14 mouse cellular contexts compared by ENCODE assay signal in the genomic region with DNA sequence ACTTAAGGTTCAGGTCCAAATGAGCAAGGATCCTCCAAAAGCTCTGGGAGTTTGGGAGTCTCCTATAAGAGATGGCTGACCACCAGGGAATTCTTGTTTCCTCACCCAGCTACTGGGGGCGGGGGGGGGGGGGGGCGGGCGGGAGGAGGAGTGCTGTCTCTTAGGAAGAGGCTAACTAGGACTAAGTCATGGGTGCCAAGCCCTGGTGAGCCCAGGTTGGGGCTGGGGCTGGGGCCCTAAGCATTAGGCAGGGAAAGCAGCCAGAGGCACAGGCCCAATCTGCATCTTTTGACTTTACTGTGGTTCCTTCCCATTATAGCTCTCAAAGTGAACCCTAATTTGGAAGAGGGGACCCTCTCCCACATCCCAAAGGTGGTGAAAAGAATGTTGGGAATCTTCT. TPM values are rescaled to one million over a fixed set of nuclear protein-coding genes. Genes with fewer than 3 reads are reported as not detected.
DNase-seq lines count a peak whose midpoint lies in the region; ATAC-seq lines count a peak whose summit lies in the region.
"Had no signal": no experiment of that assay in that cellular context is flagged by ENCODE, and none has a peak within 500 bp of the region (broad histone marks: within the 10 kb centered on the region; RNA-seq: fewer than 3 reads in every experiment).

No protein-coding gene starts in this region.

- H3K27me3 ChIP-seq in hindbrain, embryonic 13.5 days, result peaks cover 96% of the 10 kb centered on the region
- no peaks in the 10 kb centered on the region for H3K27me3 ChIP-seq in neural tube, embryonic 11.5 days (ENCODE audit: control insufficient read depth, insufficient read depth, low read length)
- H3K27me3 ChIP-seq in forebrain, embryonic 13.5 days, result peaks cover 100% of the 10 kb centered on the region
- peaks cover 97% of the 10 kb centered on the region for H3K27me3 ChIP-seq in midbrain, embryonic 14.5 days (ENCODE audit: control insufficient read depth, insufficient read depth, low read length)

- peak overlapping the region; percentile 67 for H3K4me2 ChIP-seq in hindbrain, embryonic 13.5 days
- peak overlapping the region; percentile 99 for H3K4me2 ChIP-seq in neural tube, embryonic 11.5 days (ENCODE audit: low read depth)
- H3K4me2 ChIP-seq in forebrain, embryonic 13.5 days, result no peak overlapping the region
- no peak overlapping the region for H3K4me2 ChIP-seq in midbrain, embryonic 14.5 days (ENCODE audit: low read length)
- H3K4me2 ChIP-seq: heart, embryonic 13.5 days had no signal

- WGBS in hindbrain, embryonic 13.5 days, result 0% methylated on average over 3 of the region's 3 CpGs
- WGBS in neural tube, embryonic 11.5 days, result 0% methylated on average over 2 of the region's 3 CpGs
- 0% methylated on average over 1 of the region's 3 CpGs for WGBS in forebrain, embryonic 13.5 days
- 0% methylated on average over 2 of the region's 3 CpGs for WGBS in midbrain, embryonic 14.5 days

- H3K27ac ChIP-seq in hindbrain, embryonic 13.5 days, result peak overlapping the region; percentile 97
- peak overlapping the region; percentile 99 for H3K27ac ChIP-seq in neural tube, embryonic 11.5 days (ENCODE audit: low read depth, low read length)
- H3K27ac ChIP-seq in forebrain, embryonic 13.5 days, result no peak overlapping the region
- H3K27ac ChIP-seq in midbrain, embryonic 14.5 days (replicated peaks; ENCODE audit: low read depth, low read length), result no peak overlapping the region
- H3K27ac ChIP-seq: heart, embryonic 13.5 days; left cerebral cortex, adult 2 months had no signal

- H3K36me3 ChIP-seq in hindbrain, embryonic 13.5 days, result no peaks in the 10 kb centered on the region
- no peaks in the 10 kb centered on the region for H3K36me3 ChIP-seq in neural tube, embryonic 11.5 days (ENCODE audit: control insufficient read depth, insufficient read depth, low read length)
- no peaks in the 10 kb centered on the region for H3K36me3 ChIP-seq in forebrain, embryonic 13.5 days (ENCODE audit: poor library complexity, severe bottlenecking)
- no peaks in the 10 kb centered on the region for H3K36me3 ChIP-seq in midbrain, embryonic 14.5 days (ENCODE audit: control insufficient read depth, insufficient read depth, low read length)
- H3K36me3 ChIP-seq: heart, embryonic 13.5 days had no signal

- DNase-seq in retina, embryonic 14.5 days (ENCODE audit: low spot score), result peak; percentile 10
- no peak for DNase-seq in retina, postnatal 1 day
- DNase-seq in neural tube, embryonic 11.5 days (ENCODE audit: low spot score), result peak; percentile 56
- DNase-seq in midbrain, embryonic 14.5 days, result no peak
- DNase-seq: adrenal gland, postnatal 36 days; gastrocnemius, postnatal 36 days; liver, postnatal 0 days; thymus, postnatal 14 days had no signal

- peak overlapping the region; percentile 60 for H3K9ac ChIP-seq in hindbrain, embryonic 13.5 days
- peak overlapping the region; percentile 64 for H3K9ac ChIP-seq in neural tube, embryonic 11.5 days (ENCODE audit: low read length)
- no peak overlapping the region for H3K9ac ChIP-seq in forebrain, embryonic 13.5 days
- H3K9ac ChIP-seq in midbrain, embryonic 14.5 days (replicated peaks; ENCODE audit: low read length), result no peak overlapping the region
- H3K9ac ChIP-seq: heart, embryonic 13.5 days; liver, postnatal 0 days had no signal

- no peaks in the 10 kb centered on the region for H3K9me3 ChIP-seq in hindbrain, embryonic 13.5 days
- no peaks in the 10 kb centered on the region for H3K9me3 ChIP-seq in neural tube, embryonic 11.5 days (ENCODE audit: control insufficient read depth, low read length)
- no peaks in the 10 kb centered on the region for H3K9me3 ChIP-seq in forebrain, embryonic 13.5 days (replicated peaks)
- no peaks in the 10 kb centered on the region for H3K9me3 ChIP-seq in midbrain, embryonic 14.5 days (ENCODE audit: control insufficient read depth, low read length)
- H3K9me3 ChIP-seq: heart, embryonic 13.5 days had no signal

- no peak for ATAC-seq in hindbrain, embryonic 13.5 days (ENCODE audit: low FRiP score)
- no peak for ATAC-seq in neural tube, embryonic 11.5 days (ENCODE audit: insufficient read depth, low FRiP score, low TSS enrichment)
- no peak for ATAC-seq in inflammation-experienced regulatory T-cells, adult 6 months
- no peak for ATAC-seq in forebrain, embryonic 13.5 days
- ATAC-seq in midbrain, embryonic 14.5 days (ENCODE audit: low FRiP score, low TSS enrichment), result no peak
- ATAC-seq: CD4-positive, CD25-positive, alpha-beta regulatory T cell, adult 4 months; liver, postnatal 0 days had no signal

- H3K4me1 ChIP-seq in hindbrain, embryonic 13.5 days (replicated peaks), result peaks cover 28% of the 10 kb centered on the region
- H3K4me1 ChIP-seq in neural tube, embryonic 11.5 days (ENCODE audit: control insufficient read depth, insufficient read depth, low read length), result peaks cover 53% of the 10 kb centered on the region
- H3K4me1 ChIP-seq in forebrain, embryonic 13.5 days, result no peaks in the 10 kb centered on the region
- H3K4me1 ChIP-seq in midbrain, embryonic 14.5 days (ENCODE audit: control insufficient read depth, insufficient read depth, low read length), result no peaks in the 10 kb centered on the region

- peak overlapping the region; percentile 22 for H3K4me3 ChIP-seq in hindbrain, embryonic 13.5 days
- H3K4me3 ChIP-seq in neural tube, embryonic 11.5 days (ENCODE audit: low read depth, low read length), result peak overlapping the region; percentile 15
- H3K4me3 ChIP-seq in forebrain, embryonic 13.5 days, result no peak overlapping the region
- no peak overlapping the region for H3K4me3 ChIP-seq in midbrain, embryonic 14.5 days (replicated peaks; ENCODE audit: low read depth, low read length)
- H3K4me3 ChIP-seq: heart, embryonic 13.5 days; left cerebral cortex, adult 2 months had no signal

RNA-seq across cellular contexts. Expression of gene Hoxc4, which starts 13.4 kb away (rescaled TPM):
- 76.2 and 86.9 TPM in 2 replicates for polyA plus RNA-seq in hindbrain, embryonic 13.5 days (2015; fragmentation: Nextera tagmentation; extraction: Ambion mirVana)
- polyA plus RNA-seq in neural tube, embryonic 11.5 days (2014; fragmentation: Nextera tagmentation; extraction: Ambion mirVana), result 62.6 and 67.3 TPM in 2 replicates
- not detected for polyA plus RNA-seq in inflammation-experienced regulatory T-cells, adult 6 months (2017; shearing (Covaris generic))
- polyA plus RNA-seq in forebrain, embryonic 13.5 days (2015; fragmentation: Nextera tagmentation; extraction: Ambion mirVana), result not detected in 2 replicates
- not detected in 2 replicates for polyA plus RNA-seq in midbrain, embryonic 14.5 days (2014; fragmentation: Nextera tagmentation; extraction: Ambion mirVana)
- polyA plus RNA-seq: CD4-positive, CD25-positive, alpha-beta regulatory T cell, adult 4 months had no signal

RNA-seq across cellular contexts. Expression of gene Hoxc6, which starts 34.1 kb away (rescaled TPM):
- polyA plus RNA-seq in hindbrain, embryonic 13.5 days (2015; fragmentation: Nextera tagmentation; extraction: Ambion mirVana), result 5.3 and 9.1 TPM in 2 replicates
- 95.9 and 96.4 TPM in 2 replicates for polyA plus RNA-seq in neural tube, embryonic 11.5 days (2014; fragmentation: Nextera tagmentation; extraction: Ambion mirVana)
- not detected for polyA plus RNA-seq in inflammation-experienced regulatory T-cells, adult 6 months (2017; shearing (Covaris generic))
- not detected in 2 replicates for polyA plus RNA-seq in forebrain, embryonic 13.5 days (2015; fragmentation: Nextera tagmentation; extraction: Ambion mirVana)
- polyA plus RNA-seq in midbrain, embryonic 14.5 days (2014; fragmentation: Nextera tagmentation; extraction: Ambion mirVana), result not detected in 2 replicates
- polyA plus RNA-seq: CD4-positive, CD25-positive, alpha-beta regulatory T cell, adult 4 months; liver, postnatal 0 days had no signal

RNA-seq across cellular contexts. Expression of gene Hoxc8, which starts 41.8 kb away (rescaled TPM):
- polyA plus RNA-seq in hindbrain, embryonic 13.5 days (2015; fragmentation: Nextera tagmentation; extraction: Ambion mirVana), result 0.50 and 1.5 TPM in 2 replicates
- polyA plus RNA-seq in neural tube, embryonic 11.5 days (2014; fragmentation: Nextera tagmentation; extraction: Ambion mirVana), result 63.7 and 67.1 TPM in 2 replicates
- under 1 TPM in 1 of 3 experiments, not detected in 2; 0.20 TPM for polyA plus RNA-seq in inflammation-experienced regulatory T-cells, adult 6 months (2017; shearing (Covaris generic))
- polyA plus RNA-seq in forebrain, embryonic 13.5 days (2015; fragmentation: Nextera tagmentation; extraction: Ambion mirVana), result not detected in 2 replicates
- not detected in 2 replicates for polyA plus RNA-seq in midbrain, embryonic 14.5 days (2014; fragmentation: Nextera tagmentation; extraction: Ambion mirVana)
- polyA plus RNA-seq: heart, embryonic 13.5 days; liver, postnatal 0 days had no signal

RNA-seq across cellular contexts. Expression of gene Hoxc9, which starts 55.9 kb away (rescaled TPM):
- 0.13 TPM in 1 of 2 replicates, not detected in the other for polyA plus RNA-seq in hindbrain, embryonic 13.5 days (2015; fragmentation: Nextera tagmentation; extraction: Ambion mirVana)
- 36.1 and 40.0 TPM in 2 replicates for polyA plus RNA-seq in neural tube, embryonic 11.5 days (2014; fragmentation: Nextera tagmentation; extraction: Ambion mirVana)
- not detected for polyA plus RNA-seq in inflammation-experienced regulatory T-cells, adult 6 months (2017; shearing (Covaris generic))
- polyA plus RNA-seq in forebrain, embryonic 13.5 days (2015; fragmentation: Nextera tagmentation; extraction: Ambion mirVana), result not detected in 2 replicates
- polyA plus RNA-seq in midbrain, embryonic 14.5 days (2014; fragmentation: Nextera tagmentation; extraction: Ambion mirVana), result not detected in 2 replicates
- polyA plus RNA-seq: CD4-positive, CD25-positive, alpha-beta regulatory T cell, adult 4 months; heart, embryonic 13.5 days; liver, postnatal 0 days had no signal

Comparison
In these comparisons a context has a peak if more than half of its experiments do, and no peak if none do; other contexts are left out.
1. DNase-seq: peak in retina, embryonic 14.5 days (single experiment) and neural tube, embryonic 11.5 days (single experiment); none in retina, postnatal 1 day (single experiment) and midbrain, embryonic 14.5 days (single experiment).
2. H3K27ac ChIP-seq: peak in hindbrain, embryonic 13.5 days (single experiment) and neural tube, embryonic 11.5 days (single experiment); none in forebrain, embryonic 13.5 days (single experiment) and midbrain, embryonic 14.5 days (single experiment).
3. H3K4me2 ChIP-seq: peak in hindbrain, embryonic 13.5 days (single experiment) and neural tube, embryonic 11.5 days (single experiment); none in forebrain, embryonic 13.5 days (single experiment) and midbrain, embryonic 14.5 days (single experiment).
4. H3K4me3 ChIP-seq: peak in hindbrain, embryonic 13.5 days (single experiment) and neural tube, embryonic 11.5 days (single experiment); none in forebrain, embryonic 13.5 days (single experiment) and midbrain, embryonic 14.5 days (single experiment).
5. H3K9ac ChIP-seq: peak in hindbrain, embryonic 13.5 days (single experiment) and neural tube, embryonic 11.5 days (single experiment); none in forebrain, embryonic 13.5 days (single experiment) and midbrain, embryonic 14.5 days (single experiment).
6. RNA of gene Hoxc4, which starts 13.4 kb away (polyA plus RNA-seq): 76.2 to 86.9 TPM in hindbrain, embryonic 13.5 days and 62.6 to 67.3 TPM in neural tube, embryonic 11.5 days; not detected in forebrain, embryonic 13.5 days, not detected in inflammation-experienced regulatory T-cells, adult 6 months and not detected in midbrain, embryonic 14.5 days; every median in the first group is over 10 times any median in the second.
7. RNA of gene Hoxc8, which starts 41.8 kb away (polyA plus RNA-seq): 63.7 to 67.1 TPM in neural tube, embryonic 11.5 days; 0.50 to 1.5 TPM in hindbrain, embryonic 13.5 days, not detected in forebrain, embryonic 13.5 days, 0.20 TPM in inflammation-experienced regulatory T-cells, adult 6 months and not detected in midbrain, embryonic 14.5 days; every median in the first group is over 10 times any median in the second.